Mouse (Mus musculus): Measurements from ENCODE around the gene Hs3st2. TPM values are rescaled to one million over a fixed set of nuclear protein-coding genes. Genes with fewer than 3 reads are reported as not detected.

Hs3st2 gene
- total RNA-seq, 1 experiment, result not detected

- TF ChIP-seq HCFC1 (IDR thresholded peaks at IDR 0.05; ENCODE audit: borderline replicate concordance, insufficient read depth, low read length), result no peak
- no peak for TF ChIP-seq CHD2 (IDR thresholded peaks at IDR 0.05; ENCODE audit: low read depth, low read length)
- no peak for TF ChIP-seq ZC3H11A (IDR thresholded peaks at IDR 0.05; ENCODE audit: borderline replicate concordance, low read depth, low read length)
- DNase-seq (ENCODE audit: low read depth, low spot score), result no peak
- Histone ChIP-seq H3K4me3 (ENCODE audit: insufficient read depth in 1 of 2, low read depth in 1 of 2, low read length in 2 of 2, poor library complexity in 1 of 2, severe bottlenecking in 1 of 2) (no peak overlapping the region), H3K4me1 (ENCODE audit: control insufficient read depth in 2 of 2, insufficient read depth in 2 of 2, low read length in 2 of 2, poor library complexity in 1 of 2) (no peaks in the 10 kb centered on the region), H3K9ac (ENCODE audit: insufficient read depth, low read depth, low read length, poor library complexity, severe bottlenecking) (no peak overlapping the region), H3K9me3 (ENCODE audit: control insufficient read depth, insufficient read depth, low read depth, low read length) (no peaks in the 10 kb centered on the region), H3K36me3 (ENCODE audit: control insufficient read depth, insufficient read depth, low read length, poor library complexity, severe bottlenecking) (no peaks in the 10 kb centered on the region), H3K27ac (ENCODE audit: insufficient read depth, low read depth, low read length, poor library complexity, severe bottlenecking) (no peak overlapping the region)
- in situ Hi-C loops (cut with MboI; ENCODE audit: low sequenced_read_pairs in 2 of 2, unreplicated experiment in 2 of 2), result no loop called here
These were observed 97.7 kb downstream of the Hs3st2 start for GRCm38 (mm10) chr7:121489401-121489800.

DNA sequence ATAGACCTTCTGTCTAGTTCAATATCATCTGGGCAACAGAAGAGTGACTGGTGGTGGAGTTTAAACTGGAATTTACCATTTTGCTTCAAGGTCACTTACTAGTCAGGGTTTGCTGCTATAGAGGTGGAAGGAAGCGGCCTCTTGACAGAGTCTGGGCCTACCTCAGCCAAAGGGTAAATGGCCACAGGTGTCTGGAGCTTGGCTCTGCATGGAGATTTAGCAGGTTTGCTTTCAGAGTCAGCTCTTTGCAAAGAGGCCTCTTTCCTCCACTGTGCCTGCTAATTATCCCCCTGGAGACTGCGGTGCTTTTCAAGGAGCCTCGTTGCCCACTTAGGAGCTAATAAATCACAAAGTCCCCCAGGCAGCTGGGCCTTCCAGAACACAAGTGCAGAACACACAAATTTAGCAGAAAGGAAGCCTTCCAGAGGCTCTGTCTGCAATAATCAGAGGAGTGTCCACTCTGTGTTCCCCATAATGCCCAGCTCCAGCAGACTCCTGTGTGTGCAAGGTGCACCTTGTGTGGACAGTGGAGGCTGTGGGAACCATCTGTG, 99.9 kb downstream of the Hs3st2 start:
- Histone ChIP-seq H3K36me3 (ENCODE audit: control insufficient read depth, insufficient read depth, low read length, poor library complexity, severe bottlenecking) (no peaks in the 10 kb centered on the region), H3K4me3 (ENCODE audit: insufficient read depth in 1 of 2, low read depth in 1 of 2, low read length in 2 of 2, poor library complexity in 1 of 2, severe bottlenecking in 1 of 2) (no peak overlapping the region), H3K27ac (ENCODE audit: insufficient read depth, low read depth, low read length, poor library complexity, severe bottlenecking) (no peak overlapping the region), H3K9me3 (ENCODE audit: control insufficient read depth, insufficient read depth, low read depth, low read length) (no peaks in the 10 kb centered on the region), H3K9ac (ENCODE audit: insufficient read depth, low read depth, low read length, poor library complexity, severe bottlenecking) (no peak overlapping the region), H3K4me1 (ENCODE audit: control insufficient read depth in 2 of 2, insufficient read depth in 2 of 2, low read length in 2 of 2, poor library complexity in 1 of 2) (no peaks in the 10 kb centered on the region)
- in situ Hi-C loops (cut with MboI; ENCODE audit: low sequenced_read_pairs in 2 of 2, unreplicated experiment in 2 of 2), result no loop called here
- TF ChIP-seq HCFC1 (IDR thresholded peaks at IDR 0.05; ENCODE audit: borderline replicate concordance, insufficient read depth, low read length), result no peak
- TF ChIP-seq ZC3H11A (IDR thresholded peaks at IDR 0.05; ENCODE audit: borderline replicate concordance, low read depth, low read length), result no peak
- no peak for TF ChIP-seq MAFK (IDR thresholded peaks at IDR 0.05; ENCODE audit: insufficient read depth, low read depth, low read length)
- TF ChIP-seq CHD2 (IDR thresholded peaks at IDR 0.05; ENCODE audit: low read depth, low read length), result no peak
- no peak for TF ChIP-seq ZNF384 (IDR thresholded peaks at IDR 0.05; ENCODE audit: low read depth, low read length)
- no peak for DNase-seq (ENCODE audit: low read depth, low spot score)

DNA sequence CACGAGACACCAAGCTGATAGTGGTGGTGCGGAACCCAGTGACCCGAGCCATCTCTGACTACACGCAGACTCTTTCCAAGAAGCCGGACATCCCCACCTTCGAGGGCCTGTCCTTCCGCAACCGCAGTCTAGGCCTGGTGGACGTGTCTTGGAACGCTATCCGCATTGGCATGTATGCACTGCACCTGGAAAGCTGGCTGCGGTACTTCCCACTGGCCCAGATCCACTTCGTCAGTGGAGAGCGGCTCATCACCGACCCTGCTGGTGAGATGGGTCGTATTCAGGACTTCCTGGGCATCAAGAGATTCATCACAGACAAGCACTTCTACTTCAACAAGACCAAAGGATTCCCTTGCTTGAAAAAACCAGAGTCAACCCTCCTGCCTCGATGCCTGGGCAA, 108.9 kb downstream of the Hs3st2 start:
- Histone ChIP-seq H3K4me1 (ENCODE audit: control insufficient read depth in 2 of 2, insufficient read depth in 2 of 2, low read length in 2 of 2, poor library complexity in 1 of 2) (no peaks in the 10 kb centered on the region), H3K4me3 (ENCODE audit: insufficient read depth in 1 of 2, low read depth in 1 of 2, low read length in 2 of 2, poor library complexity in 1 of 2, severe bottlenecking in 1 of 2) (no peak overlapping the region), H3K27ac (ENCODE audit: insufficient read depth, low read depth, low read length, poor library complexity, severe bottlenecking) (no peak overlapping the region), H3K9me3 (ENCODE audit: control insufficient read depth, insufficient read depth, low read depth, low read length) (no peaks in the 10 kb centered on the region), H3K9ac (ENCODE audit: insufficient read depth, low read depth, low read length, poor library complexity, severe bottlenecking) (no peak overlapping the region), H3K36me3 (ENCODE audit: control insufficient read depth, insufficient read depth, low read length, poor library complexity, severe bottlenecking) (no peaks in the 10 kb centered on the region)
- in situ Hi-C loops (cut with MboI; ENCODE audit: low sequenced_read_pairs in 2 of 2, unreplicated experiment in 2 of 2), result no loop called here
- DNase-seq (ENCODE audit: low read depth, low spot score), result no peak
- TF ChIP-seq CHD2 (IDR thresholded peaks at IDR 0.05; ENCODE audit: low read depth, low read length) (no peak), ZNF384 (IDR thresholded peaks at IDR 0.05; ENCODE audit: low read depth, low read length) (no peak), HCFC1 (IDR thresholded peaks at IDR 0.05; ENCODE audit: borderline replicate concordance, insufficient read depth, low read length) (no peak), MAFK (IDR thresholded peaks at IDR 0.05; ENCODE audit: insufficient read depth, low read depth, low read length) (no peak), ZC3H11A (IDR thresholded peaks at IDR 0.05; ENCODE audit: borderline replicate concordance, low read depth, low read length) (no peak)

DNA sequence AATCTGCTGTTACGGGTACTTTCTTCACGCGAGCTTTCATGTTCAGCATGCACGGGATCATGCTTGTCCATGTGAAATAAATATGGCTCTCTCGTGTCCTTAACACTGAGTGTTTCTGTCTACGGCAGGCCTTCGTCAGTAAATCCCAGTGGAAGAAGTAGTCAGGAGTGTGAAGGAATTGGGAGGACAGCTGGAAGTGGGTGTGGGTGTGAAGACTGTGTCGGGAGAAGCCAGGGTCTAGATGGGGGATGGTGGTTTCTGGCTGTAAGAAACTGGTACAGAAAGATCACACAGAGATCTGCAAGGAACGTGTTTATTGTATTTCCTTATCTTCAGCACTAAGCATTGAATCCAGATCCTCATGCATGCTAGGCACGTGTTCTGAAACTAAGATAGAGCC, 110.0 kb downstream of the Hs3st2 start:
- in situ Hi-C loops (cut with MboI; ENCODE audit: low sequenced_read_pairs in 2 of 2, unreplicated experiment in 2 of 2), result no loop called here
- no peaks in the 10 kb centered on the region for H3K9me3 ChIP-seq (ENCODE audit: control insufficient read depth, insufficient read depth, low read depth, low read length)

GRCm38 (mm10) chr7:121516727-121517126, 125.1 kb downstream of the Hs3st2 start:
- no peak for DNase-seq (ENCODE audit: low read depth, low spot score)
- Histone ChIP-seq H3K9me3 (ENCODE audit: control insufficient read depth, insufficient read depth, low read depth, low read length) (no peaks in the 10 kb centered on the region), H3K27ac (ENCODE audit: insufficient read depth, low read depth, low read length, poor library complexity, severe bottlenecking) (no peak overlapping the region), H3K4me1 (ENCODE audit: control insufficient read depth in 2 of 2, insufficient read depth in 2 of 2, low read length in 2 of 2, poor library complexity in 1 of 2) (no peaks in the 10 kb centered on the region), H3K4me3 (ENCODE audit: insufficient read depth in 1 of 2, low read depth in 1 of 2, low read length in 2 of 2, poor library complexity in 1 of 2, severe bottlenecking in 1 of 2) (no peak overlapping the region), H3K9ac (ENCODE audit: insufficient read depth, low read depth, low read length, poor library complexity, severe bottlenecking) (no peak overlapping the region), H3K36me3 (ENCODE audit: control insufficient read depth, insufficient read depth, low read length, poor library complexity, severe bottlenecking) (no peaks in the 10 kb centered on the region)
- in situ Hi-C loops (cut with MboI; ENCODE audit: low sequenced_read_pairs in 2 of 2, unreplicated experiment in 2 of 2), result no loop called here
- TF ChIP-seq MAFK (IDR thresholded peaks at IDR 0.05; ENCODE audit: insufficient read depth, low read depth, low read length) (no peak), ZC3H11A (IDR thresholded peaks at IDR 0.05; ENCODE audit: borderline replicate concordance, low read depth, low read length) (no peak), CHD2 (IDR thresholded peaks at IDR 0.05; ENCODE audit: low read depth, low read length) (no peak), HCFC1 (IDR thresholded peaks at IDR 0.05; ENCODE audit: borderline replicate concordance, insufficient read depth, low read length) (no peak), ZNF384 (IDR thresholded peaks at IDR 0.05; ENCODE audit: low read depth, low read length) (no peak)

More for the DNA sequence above, 110.0 kb downstream of the Hs3st2 start:
- no peak for TF ChIP-seq ZC3H11A (IDR thresholded peaks at IDR 0.05; ENCODE audit: borderline replicate concordance, low read depth, low read length)
- TF ChIP-seq HCFC1 (IDR thresholded peaks at IDR 0.05; ENCODE audit: borderline replicate concordance, insufficient read depth, low read length), result no peak
- TF ChIP-seq ZNF384 (IDR thresholded peaks at IDR 0.05; ENCODE audit: low read depth, low read length), result no peak
- no peak for TF ChIP-seq MAFK (IDR thresholded peaks at IDR 0.05; ENCODE audit: insufficient read depth, low read depth, low read length)
- no peak for TF ChIP-seq CHD2 (IDR thresholded peaks at IDR 0.05; ENCODE audit: low read depth, low read length)
- H3K36me3 ChIP-seq (ENCODE audit: control insufficient read depth, insufficient read depth, low read length, poor library complexity, severe bottlenecking), result no peaks in the 10 kb centered on the region
- no peak overlapping the region for H3K4me3 ChIP-seq (ENCODE audit: insufficient read depth in 1 of 2, low read depth in 1 of 2, low read length in 2 of 2, poor library complexity in 1 of 2, severe bottlenecking in 1 of 2)
- DNase-seq (ENCODE audit: low read depth, low spot score), result no peak
- H3K9ac ChIP-seq (ENCODE audit: insufficient read depth, low read depth, low read length, poor library complexity, severe bottlenecking), result no peak overlapping the region
- no peaks in the 10 kb centered on the region for H3K4me1 ChIP-seq (ENCODE audit: control insufficient read depth in 2 of 2, insufficient read depth in 2 of 2, low read length in 2 of 2, poor library complexity in 1 of 2)
- H3K27ac ChIP-seq (ENCODE audit: insufficient read depth, low read depth, low read length, poor library complexity, severe bottlenecking), result no peak overlapping the region
